Mouse (Mus musculus): ENCODE data around the gene Spata20.

Gene Spata20

DNA sequence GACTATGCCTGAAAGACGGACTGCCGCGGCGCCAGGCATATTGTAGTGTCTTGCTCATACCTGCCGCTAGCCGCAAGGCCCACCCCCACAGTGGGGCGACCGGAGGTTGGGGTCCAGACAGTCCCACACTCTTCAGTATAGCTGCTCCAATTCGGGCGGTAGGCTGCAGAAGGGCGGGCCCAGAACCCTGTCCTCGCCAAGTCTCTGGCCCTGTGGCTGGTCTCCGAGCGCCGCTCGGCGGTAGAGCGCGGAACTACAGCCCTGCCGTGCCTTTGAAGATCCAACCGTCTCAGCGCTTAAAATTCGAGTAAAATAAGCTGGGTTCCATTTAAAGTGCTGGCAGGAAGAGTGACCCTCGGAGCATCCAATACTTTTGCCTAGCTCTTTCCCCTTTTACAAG is at the start of gene Spata20:
TSS of gene Spata20 (minus strand) at position 179 of the 400 bp plus-strand sequence.
- DNase-seq (ENCODE audit: low spot score in 2 of 2) = peak; percentile 90 to 96

DNA sequence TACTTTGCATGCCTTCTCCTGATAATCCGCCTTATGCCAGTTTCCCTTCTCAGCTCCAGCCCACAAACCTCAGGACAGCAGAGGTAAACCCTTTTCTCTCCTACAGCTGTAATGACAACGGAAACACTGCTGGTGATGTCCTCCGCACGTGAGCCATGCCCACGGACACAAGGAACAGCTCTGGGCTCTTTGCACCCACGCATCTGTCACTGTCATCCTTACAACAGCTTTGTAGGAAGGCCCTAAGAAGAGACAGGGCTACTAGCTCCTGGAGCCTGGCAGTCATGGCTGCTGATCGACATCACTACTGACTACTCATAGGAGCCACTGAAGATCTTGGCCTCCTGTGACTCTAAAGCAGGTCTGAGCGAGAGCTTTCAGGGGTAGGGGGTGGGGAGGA is 47.2 kb upstream of the Spata20 start:
- no peak for DNase-seq (ENCODE audit: low spot score in 2 of 2)

- no peak for DNase-seq (ENCODE audit: low spot score in 2 of 2)
Observed at GRCm38 (mm10) chr11:94528879-94529278, 42.9 kb upstream of the Spata20 start.

GRCm38 (mm10) chr11:94526171-94526879 is 40.3 kb upstream of the Spata20 start:
- DNase-seq (ENCODE audit: low spot score in 2 of 2) = no peak

GRCm38 (mm10) chr11:94521219-94521843 is 35.4 kb upstream of the Spata20 start, which contains the start of gene Mycbpap:
TSS of gene Mycbpap (minus strand) at chr11:94521742.
- DNase-seq (ENCODE audit: low spot score in 2 of 2) = peak; percentile 45 to 48

GRCm38 (mm10) chr11:94513452-94513851 is 27.5 kb upstream of the Spata20 start:
- no peak for DNase-seq (ENCODE audit: low spot score in 2 of 2)

GRCm38 (mm10) chr11:94508976-94509375 is 23.0 kb upstream of the Spata20 start:
- no peak for DNase-seq (ENCODE audit: low spot score in 2 of 2)

DNA sequence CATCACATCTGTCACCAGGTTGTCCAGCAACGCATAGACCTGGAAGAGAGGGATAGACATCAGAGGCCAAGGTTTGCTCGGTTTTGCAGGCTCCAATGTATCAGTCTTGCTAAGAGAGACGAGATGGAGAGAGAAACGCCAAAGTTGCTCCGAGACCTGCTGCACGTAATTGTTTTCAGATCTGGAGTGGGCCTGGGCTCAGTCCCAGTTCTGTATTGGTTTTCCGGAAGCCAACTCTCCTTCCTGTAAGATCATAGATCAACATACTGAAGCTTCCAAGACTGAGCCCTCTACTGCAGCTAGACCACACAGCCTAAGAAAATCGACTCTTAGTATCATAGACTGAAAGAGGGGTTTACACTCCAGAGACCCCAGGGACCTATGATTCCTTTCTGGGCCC is 15.5 kb upstream of the Spata20 start:
- DNase-seq (ENCODE audit: low spot score in 2 of 2) = no peak

DNA sequence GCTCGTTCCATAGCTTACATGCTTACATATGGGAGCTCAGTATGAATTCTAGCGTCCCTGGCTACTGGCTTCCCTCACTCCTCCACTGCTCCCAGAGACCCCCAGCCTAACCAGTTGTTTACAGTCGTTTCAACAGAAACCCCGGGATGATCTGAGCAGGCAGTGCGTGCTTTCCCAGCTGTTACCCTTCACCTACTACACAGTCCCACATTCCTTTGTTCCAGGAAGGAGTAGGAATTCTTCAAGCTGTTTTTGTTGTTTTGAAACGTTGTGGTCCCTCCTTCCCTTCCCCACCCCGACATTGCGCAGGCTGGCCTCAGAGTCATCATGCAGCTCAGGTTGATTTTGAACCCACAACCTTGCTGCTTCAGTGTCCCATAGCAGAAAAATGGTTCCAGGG is 14.4 kb upstream of the Spata20 start:
- DNase-seq (ENCODE audit: low spot score in 2 of 2) = no peak

DNA sequence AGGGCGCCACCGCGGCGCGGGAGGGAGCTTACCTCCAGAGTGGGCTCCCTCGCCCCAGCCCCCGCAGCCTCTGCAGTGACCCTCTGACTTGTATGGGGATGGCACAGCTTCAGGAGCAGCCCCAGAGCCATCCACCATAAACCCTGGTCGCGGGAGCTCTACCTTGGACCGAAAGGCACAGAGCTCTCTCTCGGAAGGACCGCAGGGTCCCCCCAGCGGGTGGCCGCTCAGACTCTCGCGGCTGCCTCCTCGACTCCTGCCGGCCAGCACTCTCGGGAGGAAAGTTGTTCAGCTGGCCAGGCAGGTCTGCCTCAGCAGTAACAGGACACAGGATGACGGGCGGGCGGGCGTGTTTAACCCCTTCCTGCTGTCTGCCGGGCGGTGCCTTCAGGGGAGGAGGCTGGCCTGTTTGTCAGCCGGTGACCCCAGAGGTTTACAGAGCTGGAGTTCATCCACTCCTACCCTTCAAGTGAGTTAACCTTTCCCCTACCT is 13.7 kb upstream of the Spata20 start, which contains the start of gene Epn3:
TSS of gene Epn3 (minus strand) at position 314 of the 492 bp plus-strand sequence.
- no peak for DNase-seq (ENCODE audit: low spot score in 2 of 2)

DNA sequence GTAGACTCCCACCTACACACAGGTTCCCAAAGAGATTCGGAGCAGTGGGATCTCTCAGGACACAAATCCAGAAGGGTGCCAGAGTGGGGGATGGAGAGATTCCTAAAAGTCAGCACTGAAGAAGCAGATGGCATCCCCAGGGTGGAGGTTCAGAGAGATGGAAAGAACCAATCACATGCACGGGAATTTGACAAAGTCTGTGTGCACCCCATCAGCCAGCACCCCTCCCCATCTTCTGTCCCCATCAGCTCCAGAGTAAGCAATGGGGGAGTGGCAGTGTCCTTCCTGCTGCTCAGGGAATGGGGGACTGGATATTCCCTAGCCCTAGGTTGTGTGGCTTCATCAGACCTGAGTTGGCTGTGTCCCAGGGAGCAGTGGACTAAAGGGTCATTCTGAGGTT is 13.1 kb upstream of the Spata20 start:
- DNase-seq (ENCODE audit: low spot score in 2 of 2) = no peak

- DNase-seq (ENCODE audit: low spot score in 2 of 2) = no peak
Observed at GRCm38 (mm10) chr11:94498093-94498996, 12.4 kb upstream of the Spata20 start.

- no peak for DNase-seq (ENCODE audit: low spot score in 2 of 2)
Observed at GRCm38 (mm10) chr11:94495415-94495814, 9.4 kb upstream of the Spata20 start.

- no peak for DNase-seq (ENCODE audit: low spot score in 2 of 2)
Observed at GRCm38 (mm10) chr11:94491749-94492099, 5.7 kb upstream of the Spata20 start.

GRCm38 (mm10) chr11:94491035-94491748 is 5.2 kb upstream of the Spata20 start:
- DNase-seq (ENCODE audit: low spot score in 2 of 2) = no peak

DNA sequence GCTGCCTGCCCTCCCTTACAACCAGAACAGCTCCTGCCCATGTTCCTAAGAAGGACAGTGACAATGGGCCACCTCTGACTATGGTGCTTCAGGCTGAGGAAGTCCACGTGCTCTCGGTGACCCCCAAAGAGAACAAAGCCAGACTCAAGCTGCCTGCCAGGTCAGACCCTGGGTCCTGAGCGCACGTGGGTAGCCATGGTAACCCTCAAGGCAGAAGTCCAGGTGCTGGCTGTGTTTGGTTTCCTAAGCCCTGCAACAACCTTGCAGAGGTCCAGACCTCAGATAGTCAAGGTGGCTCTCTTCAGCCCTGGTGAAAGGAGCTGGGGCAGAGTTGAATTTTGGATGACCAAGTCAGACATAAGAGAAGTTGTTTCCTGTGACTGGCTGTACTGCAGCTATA is 3.8 kb upstream of the Spata20 start:
- no peak for DNase-seq (ENCODE audit: low spot score in 2 of 2)

DNA sequence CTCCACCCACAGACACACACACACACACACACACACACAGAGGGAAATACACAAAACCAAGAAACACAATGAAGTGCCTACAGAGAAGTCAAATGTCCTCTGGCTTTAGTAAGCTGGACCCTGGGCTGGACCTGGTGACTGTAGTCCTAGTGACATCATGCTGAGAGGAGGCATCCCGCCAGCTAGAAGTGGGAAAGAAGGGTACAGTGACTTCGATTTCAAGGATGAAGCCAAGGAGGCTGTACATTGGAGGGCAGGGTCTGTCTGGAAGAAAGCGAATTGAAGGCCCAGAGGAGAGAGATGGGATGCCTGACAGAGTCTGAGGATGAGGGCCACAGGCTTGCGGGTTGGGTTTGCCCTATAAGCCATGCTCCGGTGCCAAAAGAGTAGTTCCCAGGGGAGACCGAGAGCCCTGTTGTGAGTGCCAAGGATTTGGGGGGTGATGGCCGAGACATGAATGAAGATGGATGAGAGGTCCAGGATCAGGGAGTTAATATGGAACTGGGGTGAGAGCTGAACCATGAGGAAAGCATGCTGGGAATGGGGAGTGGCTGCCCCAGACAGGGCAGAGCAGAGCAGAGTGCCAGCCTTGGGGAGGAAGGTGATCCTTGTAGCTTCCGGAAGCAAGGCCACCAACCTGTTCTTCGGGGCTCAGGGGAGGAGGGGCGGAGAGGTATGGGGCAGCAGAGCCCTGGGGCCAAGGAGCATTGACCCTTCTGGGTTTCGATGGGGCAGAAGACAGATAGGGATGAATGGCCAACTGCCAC is 3.0 kb upstream of the Spata20 start:
- no peak for DNase-seq (ENCODE audit: low spot score in 2 of 2)

DNA sequence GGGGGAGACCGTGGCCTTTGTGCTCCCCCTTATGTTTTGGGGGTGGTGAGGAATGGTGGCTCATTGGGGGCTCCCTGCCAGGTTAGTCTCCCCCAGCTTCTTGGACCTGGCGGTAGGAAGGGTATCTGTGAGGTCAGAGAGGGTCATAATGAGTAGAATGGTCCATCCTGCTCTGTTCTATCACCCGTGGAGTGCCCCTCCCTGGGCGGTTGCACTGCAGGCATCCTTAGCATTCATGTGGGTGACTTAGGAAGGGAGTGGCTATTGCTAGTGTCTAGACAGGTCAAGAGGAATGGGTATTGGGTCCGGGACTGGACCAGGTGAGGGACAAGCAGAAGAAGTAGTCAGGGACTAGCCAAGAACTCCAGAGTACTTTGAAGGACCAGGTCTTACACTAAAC is 756 bp downstream of the Spata20 start:
- DNase-seq (ENCODE audit: low spot score in 2 of 2) = no peak

GRCm38 (mm10) chr11:94484636-94485035 is 1.3 kb downstream of the Spata20 start:
- DNase-seq (ENCODE audit: low spot score in 2 of 2) = no peak

DNA sequence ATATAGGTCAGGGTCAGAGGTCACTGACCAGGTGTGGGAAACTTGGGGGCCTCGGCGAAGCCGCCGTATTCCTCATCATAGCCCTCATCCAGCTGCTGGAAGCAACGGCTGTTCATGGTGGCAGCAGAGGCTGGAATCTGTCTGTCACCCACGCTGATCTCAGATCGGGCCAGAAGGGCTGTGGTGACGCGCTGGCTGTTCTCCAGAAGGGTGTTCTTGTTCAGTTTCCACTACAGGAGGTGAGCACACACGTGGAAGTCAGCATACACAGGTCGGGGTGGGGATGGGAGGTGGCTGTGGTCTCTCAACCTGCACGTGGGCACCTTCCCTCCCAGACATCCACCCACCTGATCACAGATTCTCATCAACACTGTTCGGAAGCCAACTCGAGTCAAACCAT is 2.1 kb downstream of the Spata20 start:
- no peak for DNase-seq (ENCODE audit: low spot score in 2 of 2)

GRCm38 (mm10) chr11:94483436-94483835 is 2.5 kb downstream of the Spata20 start:
- no peak for DNase-seq (ENCODE audit: low spot score in 2 of 2)

Data from frontal cortex, postnatal 25 days (tissue).